Mouse (Mus musculus): ENCODE results near the gene Sox5. TPM values are rescaled to one million over a fixed set of nuclear protein-coding genes. Genes with fewer than 3 reads are reported as not detected.
A peak's percentile ranks its signal among the peaks of the same experiment; 100 is the strongest.

Gene Sox5
- 43.3 and 51.8 TPM in 2 replicates for polyA plus RNA-seq (2015; fragmentation: Nextera tagmentation; extraction: Ambion mirVana)

DNA sequence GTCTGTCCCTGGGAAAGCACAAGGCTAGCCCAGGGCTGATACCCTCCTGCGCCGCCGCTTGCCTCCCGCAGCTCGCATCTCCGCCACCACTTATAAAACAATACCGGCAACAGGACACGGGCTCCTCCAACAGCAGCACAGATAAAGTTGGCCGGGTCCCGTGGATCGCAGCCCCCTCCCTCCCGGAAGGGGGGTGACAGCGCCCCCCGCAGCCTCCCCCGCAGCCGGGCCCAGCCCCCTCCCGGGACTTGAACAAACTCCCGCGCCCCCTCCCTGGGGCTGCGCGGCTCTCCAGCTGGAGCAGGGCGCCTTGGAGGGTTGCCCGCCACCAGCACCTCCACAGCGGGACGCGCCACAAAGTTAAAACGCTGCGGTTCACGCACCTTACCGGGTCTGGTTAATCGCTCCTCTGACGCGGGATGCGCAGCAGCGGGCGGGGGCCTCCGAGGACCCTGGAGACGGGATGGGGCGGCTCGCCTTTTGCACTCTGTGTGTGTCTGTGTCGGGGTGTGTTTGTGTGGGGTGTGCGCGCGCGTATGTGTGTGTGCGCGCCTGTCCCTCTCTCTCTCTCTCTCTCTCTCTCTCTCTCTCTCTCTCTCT is at the start of gene Sox5:
Gene Sox5 (minus strand): TSS at position 547 of the 600 bp plus-strand sequence.
- H3K4me3 ChIP-seq (ENCODE audit: low read depth, low read length) = peak within 1 kb of the TSS; percentile 79
- H3K36me3 ChIP-seq (ENCODE audit: control insufficient read depth, insufficient read depth, low read length) = no peaks in the 10 kb centered on the region
- H3K9ac ChIP-seq (ENCODE audit: low read depth, low read length) = peak within 1 kb of the TSS; percentile 82
- H3K9me3 ChIP-seq (replicated peaks; ENCODE audit: control insufficient read depth, low read length, poor library complexity, severe bottlenecking) = no peaks in the 10 kb centered on the region
- H3K27ac ChIP-seq (ENCODE audit: low read length) = peak within 1 kb of the TSS; percentile 74
- H3K4me2 ChIP-seq (ENCODE audit: low read length) = peak within 1 kb of the TSS; percentile 98
- H3K4me1 ChIP-seq (ENCODE audit: control insufficient read depth, insufficient read depth, low read length) = peaks cover 22% of the 10 kb centered on the region
- WGBS = under 1% methylated on average over 30 of the region's 47 CpGs
- H3K27me3 ChIP-seq (ENCODE audit: control insufficient read depth, insufficient read depth, low read depth, low read length) = no peaks in the 10 kb centered on the region; the same call in 1 of the 2 replicates
- peak; percentile 88 for ATAC-seq

DNA sequence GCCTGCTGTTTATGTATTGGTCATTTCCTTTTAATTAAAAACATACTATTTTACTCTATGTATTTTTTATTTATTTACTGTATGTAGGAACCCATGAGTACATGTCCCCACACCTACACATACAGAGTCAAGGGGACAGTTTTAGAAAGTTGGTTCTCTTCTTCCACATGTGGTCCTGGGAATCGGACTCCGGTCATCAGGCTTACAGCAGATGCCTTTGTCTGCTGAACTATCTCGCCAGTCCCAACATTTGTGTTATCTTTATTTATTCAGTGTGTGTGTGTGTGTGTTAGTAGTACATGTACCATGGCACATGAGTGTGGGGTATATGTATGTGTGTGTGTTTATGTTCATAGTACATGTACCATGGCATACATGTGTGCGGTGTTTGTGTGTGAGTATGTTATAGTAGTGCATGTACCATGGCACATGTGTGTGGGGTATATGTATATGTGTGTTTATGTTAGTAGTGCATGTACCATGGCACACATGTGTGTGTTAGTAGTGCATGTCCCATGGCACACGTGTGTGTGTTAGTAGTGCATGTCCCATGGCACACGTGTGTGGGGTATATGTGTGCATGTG is 43.3 kb upstream of the Sox5 start:
- ATAC-seq = no peak
- Histone ChIP-seq H3K27ac (ENCODE audit: low read length) (no peak overlapping the region), H3K4me2 (ENCODE audit: low read length) (no peak overlapping the region), H3K27me3 (ENCODE audit: control insufficient read depth, insufficient read depth, low read depth, low read length) (no peaks in the 10 kb centered on the region), H3K4me3 (ENCODE audit: low read depth, low read length) (no peak overlapping the region), H3K9ac (ENCODE audit: low read depth, low read length) (no peak overlapping the region), H3K9me3 (replicated peaks; ENCODE audit: control insufficient read depth, low read length, poor library complexity, severe bottlenecking) (no peaks in the 10 kb centered on the region), H3K36me3 (ENCODE audit: control insufficient read depth, insufficient read depth, low read length) (no peaks in the 10 kb centered on the region), H3K4me1 (ENCODE audit: control insufficient read depth, insufficient read depth, low read length) (no peaks in the 10 kb centered on the region)
- 97% methylated on average over 6 of the region's 6 CpGs for WGBS

DNA sequence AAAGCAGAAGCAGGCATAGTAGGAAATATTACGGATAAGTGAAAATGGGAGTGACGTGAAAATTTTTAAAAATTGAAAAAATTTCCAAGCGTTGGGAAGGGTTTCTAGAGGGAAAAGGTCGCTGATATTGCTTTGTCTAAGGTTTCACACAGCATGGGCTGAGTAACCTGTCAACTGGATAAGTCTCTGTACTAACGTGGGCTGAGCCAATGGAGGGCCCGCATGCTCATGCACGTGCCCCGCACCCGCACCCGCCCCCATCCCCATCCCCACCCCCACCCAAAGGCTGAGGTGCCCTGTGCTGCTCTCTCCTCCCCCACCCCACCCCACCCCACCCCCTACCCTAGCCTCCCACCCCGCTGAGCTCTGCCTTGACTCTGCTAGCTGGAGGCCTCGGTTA is 42.4 kb upstream of the Sox5 start:
- no peaks in the 10 kb centered on the region for H3K27me3 ChIP-seq (ENCODE audit: control insufficient read depth, insufficient read depth, low read depth, low read length)
- no peak overlapping the region for H3K4me2 ChIP-seq (ENCODE audit: low read length)
- no peak for ATAC-seq
- H3K27ac ChIP-seq (ENCODE audit: low read length) = no peak overlapping the region
- no peaks in the 10 kb centered on the region for H3K36me3 ChIP-seq (ENCODE audit: control insufficient read depth, insufficient read depth, low read length)
- no peak overlapping the region for H3K9ac ChIP-seq (ENCODE audit: low read depth, low read length)
- H3K4me3 ChIP-seq (ENCODE audit: low read depth, low read length) = no peak overlapping the region
- no peaks in the 10 kb centered on the region for H3K9me3 ChIP-seq (replicated peaks; ENCODE audit: control insufficient read depth, low read length, poor library complexity, severe bottlenecking)
- WGBS = 73% methylated on average over 11 of the region's 12 CpGs
- no peaks in the 10 kb centered on the region for H3K4me1 ChIP-seq (ENCODE audit: control insufficient read depth, insufficient read depth, low read length)

DNA sequence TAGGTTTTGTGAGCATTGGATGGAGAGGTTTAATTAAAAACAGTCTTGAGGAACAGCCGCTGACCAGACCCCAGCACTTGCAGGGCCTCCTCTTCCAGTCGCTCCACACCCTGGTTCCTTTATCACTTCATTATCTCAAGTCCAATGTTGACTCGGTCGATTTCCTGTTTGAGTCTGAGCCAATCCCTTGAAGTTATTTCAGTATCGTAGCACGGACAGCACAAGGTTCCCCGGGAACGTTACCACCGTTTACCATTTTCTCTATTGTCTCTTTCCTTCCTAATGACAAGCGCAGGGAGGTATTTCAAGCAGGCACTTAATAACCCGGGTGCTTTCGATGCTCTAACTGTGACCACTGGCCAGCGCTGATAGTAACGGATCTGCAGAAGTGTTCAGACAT is 40.8 kb upstream of the Sox5 start:
- 72% methylated on average over 14 of the region's 14 CpGs for WGBS
- Histone ChIP-seq H3K4me1 (ENCODE audit: control insufficient read depth, insufficient read depth, low read length) (no peaks in the 10 kb centered on the region), H3K36me3 (ENCODE audit: control insufficient read depth, insufficient read depth, low read length) (no peaks in the 10 kb centered on the region), H3K27ac (ENCODE audit: low read length) (no peak overlapping the region), H3K27me3 (ENCODE audit: control insufficient read depth, insufficient read depth, low read depth, low read length) (no peaks in the 10 kb centered on the region), H3K9me3 (replicated peaks; ENCODE audit: control insufficient read depth, low read length, poor library complexity, severe bottlenecking) (no peaks in the 10 kb centered on the region), H3K4me2 (ENCODE audit: low read length) (no peak overlapping the region), H3K9ac (ENCODE audit: low read depth, low read length) (no peak overlapping the region), H3K4me3 (ENCODE audit: low read depth, low read length) (no peak overlapping the region)
- ATAC-seq = no peak

DNA sequence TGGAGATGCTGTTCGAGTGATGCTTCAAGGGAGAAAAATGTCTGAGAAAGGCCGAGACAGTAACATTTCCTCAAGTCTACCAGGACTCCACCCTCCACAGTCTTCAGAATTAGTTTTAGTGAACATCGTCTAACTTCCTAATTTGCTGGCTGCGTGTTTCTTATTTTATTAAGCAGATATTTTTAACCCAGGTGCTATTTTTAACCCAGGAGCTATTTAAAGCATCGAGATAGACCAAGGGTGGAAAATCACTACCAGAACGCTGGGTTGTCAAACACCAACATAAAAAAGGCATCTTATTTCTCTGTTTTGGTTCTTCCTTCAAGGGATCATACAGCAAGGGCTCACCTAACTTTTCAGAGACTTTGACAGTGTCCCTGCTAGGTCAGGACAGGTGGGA is 39.2 kb upstream of the Sox5 start:
- Histone ChIP-seq H3K36me3 (ENCODE audit: control insufficient read depth, insufficient read depth, low read length) (no peaks in the 10 kb centered on the region), H3K9me3 (replicated peaks; ENCODE audit: control insufficient read depth, low read length, poor library complexity, severe bottlenecking) (no peaks in the 10 kb centered on the region), H3K4me1 (ENCODE audit: control insufficient read depth, insufficient read depth, low read length) (no peaks in the 10 kb centered on the region), H3K4me2 (ENCODE audit: low read length) (no peak overlapping the region), H3K4me3 (ENCODE audit: low read depth, low read length) (no peak overlapping the region), H3K27me3 (ENCODE audit: control insufficient read depth, insufficient read depth, low read depth, low read length) (no peaks in the 10 kb centered on the region), H3K9ac (ENCODE audit: low read depth, low read length) (no peak overlapping the region), H3K27ac (ENCODE audit: low read length) (no peak overlapping the region)
- 91% methylated on average over 6 of the region's 6 CpGs for WGBS
- ATAC-seq = no peak

DNA sequence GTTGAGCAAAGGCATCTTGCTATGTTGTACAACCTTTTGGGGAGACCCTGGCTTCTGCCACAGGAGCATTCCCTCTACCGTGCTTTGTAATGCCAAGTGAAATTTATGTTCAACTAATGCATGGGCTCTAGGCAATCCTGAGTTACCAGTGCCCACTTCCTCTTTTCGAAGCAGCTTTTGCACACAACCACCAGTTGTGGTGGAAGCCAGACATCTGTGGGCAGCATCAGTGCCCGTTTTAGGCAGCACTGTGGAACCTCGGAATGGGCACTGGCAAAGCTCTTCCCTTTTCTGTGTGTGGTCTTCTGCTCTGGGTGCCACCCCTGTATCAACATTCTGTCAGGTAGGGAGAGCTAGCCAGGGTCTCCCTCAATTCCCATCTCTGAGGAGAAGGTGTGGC is 36.2 kb upstream of the Sox5 start:
- H3K9me3 ChIP-seq (replicated peaks; ENCODE audit: control insufficient read depth, low read length, poor library complexity, severe bottlenecking) = no peaks in the 10 kb centered on the region
- no peaks in the 10 kb centered on the region for H3K27me3 ChIP-seq (ENCODE audit: control insufficient read depth, insufficient read depth, low read depth, low read length)
- WGBS = 96% methylated on average over 4 of the region's 4 CpGs
- no peak overlapping the region for H3K27ac ChIP-seq (ENCODE audit: low read length)
- no peaks in the 10 kb centered on the region for H3K36me3 ChIP-seq (ENCODE audit: control insufficient read depth, insufficient read depth, low read length)
- no peak overlapping the region for H3K9ac ChIP-seq (ENCODE audit: low read depth, low read length)
- ATAC-seq = no peak
- no peak overlapping the region for H3K4me3 ChIP-seq (ENCODE audit: low read depth, low read length)
- H3K4me1 ChIP-seq (ENCODE audit: control insufficient read depth, insufficient read depth, low read length) = no peaks in the 10 kb centered on the region
- no peak overlapping the region for H3K4me2 ChIP-seq (ENCODE audit: low read length)

DNA sequence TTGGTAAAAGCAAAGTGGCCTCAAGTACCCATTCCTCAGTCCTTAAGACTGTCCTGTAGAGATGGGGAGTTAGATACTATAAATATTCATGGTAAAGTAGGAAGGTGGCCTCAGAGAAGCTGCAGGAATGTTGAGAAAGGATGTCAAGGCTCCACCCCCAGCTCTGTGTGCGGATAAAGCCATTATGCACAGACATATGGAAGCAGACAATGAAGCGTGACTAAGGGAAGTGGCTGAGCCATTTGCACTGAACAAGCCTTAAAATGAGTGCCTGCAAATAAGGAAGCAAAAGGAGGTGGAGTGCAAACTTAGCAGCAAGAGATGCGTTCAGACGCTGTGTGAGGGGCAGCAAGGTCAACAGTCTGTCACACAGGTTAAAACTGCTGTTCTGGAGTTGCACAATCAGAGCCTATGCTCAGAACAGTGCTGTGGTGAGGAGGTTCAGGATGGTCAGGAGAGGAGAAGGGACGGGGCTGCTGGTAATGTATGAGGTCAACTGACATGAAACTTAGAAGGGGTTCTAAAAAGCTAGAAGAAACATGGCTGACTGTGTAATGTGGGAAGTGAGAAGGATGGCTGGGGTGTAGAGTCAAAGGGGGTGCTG is 35.7 kb upstream of the Sox5 start:
- WGBS = 45% methylated on average over 5 of the region's 5 CpGs
- Histone ChIP-seq H3K4me2 (ENCODE audit: low read length) (no peak overlapping the region), H3K27me3 (ENCODE audit: control insufficient read depth, insufficient read depth, low read depth, low read length) (no peaks in the 10 kb centered on the region), H3K27ac (ENCODE audit: low read length) (no peak overlapping the region), H3K9me3 (replicated peaks; ENCODE audit: control insufficient read depth, low read length, poor library complexity, severe bottlenecking) (no peaks in the 10 kb centered on the region), H3K4me1 (ENCODE audit: control insufficient read depth, insufficient read depth, low read length) (no peaks in the 10 kb centered on the region), H3K4me3 (ENCODE audit: low read depth, low read length) (no peak overlapping the region), H3K36me3 (ENCODE audit: control insufficient read depth, insufficient read depth, low read length) (no peaks in the 10 kb centered on the region), H3K9ac (ENCODE audit: low read depth, low read length) (no peak overlapping the region)
- no peak for ATAC-seq

DNA sequence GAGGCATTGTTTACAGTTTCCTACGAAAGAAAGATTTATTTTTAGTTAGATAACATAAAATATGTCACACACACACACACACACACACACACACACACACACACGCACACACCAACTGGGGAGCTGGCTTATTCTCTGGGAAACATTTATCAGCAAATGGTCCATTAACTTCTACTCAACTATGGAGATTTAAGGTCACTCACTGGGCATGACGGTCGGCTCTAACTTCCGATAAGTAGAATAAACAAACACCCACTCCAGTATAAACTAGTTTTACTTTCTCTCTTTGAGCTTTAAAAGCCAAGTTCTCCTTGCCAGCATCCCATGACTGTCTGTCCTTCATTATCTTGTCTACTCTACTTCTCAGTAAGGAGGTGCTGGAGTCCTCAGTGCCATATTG is 33.8 kb upstream of the Sox5 start:
- Histone ChIP-seq H3K27ac (ENCODE audit: low read length) (no peak overlapping the region), H3K9me3 (replicated peaks; ENCODE audit: control insufficient read depth, low read length, poor library complexity, severe bottlenecking) (no peaks in the 10 kb centered on the region), H3K27me3 (ENCODE audit: control insufficient read depth, insufficient read depth, low read depth, low read length) (no peaks in the 10 kb centered on the region), H3K4me1 (ENCODE audit: control insufficient read depth, insufficient read depth, low read length) (no peaks in the 10 kb centered on the region), H3K9ac (ENCODE audit: low read depth, low read length) (no peak overlapping the region), H3K4me2 (ENCODE audit: low read length) (no peak overlapping the region), H3K4me3 (ENCODE audit: low read depth, low read length) (no peak overlapping the region), H3K36me3 (ENCODE audit: control insufficient read depth, insufficient read depth, low read length) (no peaks in the 10 kb centered on the region)
- no peak for ATAC-seq
- 78% methylated on average over 5 of the region's 5 CpGs for whole genome bisulfite sequencing

DNA sequence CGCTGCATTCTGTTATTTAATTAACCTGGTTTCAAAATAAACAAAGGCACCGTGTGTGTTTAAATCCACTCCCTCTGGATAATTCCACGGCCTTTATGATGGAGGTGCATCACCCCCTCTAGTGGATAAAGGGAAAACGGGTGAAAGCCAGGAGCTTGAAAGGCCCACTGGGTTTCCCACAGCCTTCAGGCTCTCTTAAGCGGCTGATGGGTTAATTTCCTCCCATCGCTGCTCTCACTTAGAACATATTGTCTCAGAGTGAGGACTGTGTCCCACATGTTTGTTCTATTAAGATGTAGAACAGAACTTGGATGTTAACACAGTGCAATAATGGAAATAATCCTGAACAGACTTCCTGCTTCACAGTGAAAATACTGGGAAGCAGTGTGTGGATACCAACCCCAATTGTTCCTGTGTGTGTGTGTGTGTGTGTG is 33.2 kb upstream of the Sox5 start:
- Histone ChIP-seq H3K4me1 (ENCODE audit: control insufficient read depth, insufficient read depth, low read length) (no peaks in the 10 kb centered on the region), H3K9me3 (replicated peaks; ENCODE audit: control insufficient read depth, low read length, poor library complexity, severe bottlenecking) (no peaks in the 10 kb centered on the region), H3K27me3 (ENCODE audit: control insufficient read depth, insufficient read depth, low read depth, low read length) (no peaks in the 10 kb centered on the region), H3K9ac (ENCODE audit: low read depth, low read length) (no peak overlapping the region; the same call in 1 of the 2 replicates), H3K4me2 (ENCODE audit: low read length) (no peak overlapping the region), H3K27ac (ENCODE audit: low read length) (no peak overlapping the region), H3K36me3 (ENCODE audit: control insufficient read depth, insufficient read depth, low read length) (no peaks in the 10 kb centered on the region), H3K4me3 (ENCODE audit: low read depth, low read length) (no peak overlapping the region)
- ATAC-seq = peak; percentile 68; the same call in 1 of the 2 replicates
- 6% methylated on average over 6 of the region's 6 CpGs for whole genome bisulfite sequencing

All from midbrain, embryonic 16.5 days (tissue).